Mouse (Mus musculus): ENCODE measurements around the gene Gm11559. TPM values are rescaled to one million over a fixed set of nuclear protein-coding genes. Genes with fewer than 3 reads are reported as not detected.
"Not testable (repeated sequence)": the region's sequence is repeated elsewhere in the genome, so short reads cannot be mapped to it uniquely, and the experiment has no call there.

The Gm11559 gene
- not detected in 2 replicates for polyA plus RNA-seq (2015; fragmentation: Nextera tagmentation; extraction: Ambion mirVana)

- 32% methylated on average over 1 of the region's 1 CpGs for WGBS
- ATAC-seq (replicated peaks; ENCODE audit: insufficient number of reproducible peaks, insufficient read depth, low FRiP score, low read depth) = not testable (repeated sequence)
Measured at GRCm38 (mm10) chr11:99864176-99864575, at the start of gene Gm11559. Gm11559 (plus strand) TSS chr11:99864476.

DNA sequence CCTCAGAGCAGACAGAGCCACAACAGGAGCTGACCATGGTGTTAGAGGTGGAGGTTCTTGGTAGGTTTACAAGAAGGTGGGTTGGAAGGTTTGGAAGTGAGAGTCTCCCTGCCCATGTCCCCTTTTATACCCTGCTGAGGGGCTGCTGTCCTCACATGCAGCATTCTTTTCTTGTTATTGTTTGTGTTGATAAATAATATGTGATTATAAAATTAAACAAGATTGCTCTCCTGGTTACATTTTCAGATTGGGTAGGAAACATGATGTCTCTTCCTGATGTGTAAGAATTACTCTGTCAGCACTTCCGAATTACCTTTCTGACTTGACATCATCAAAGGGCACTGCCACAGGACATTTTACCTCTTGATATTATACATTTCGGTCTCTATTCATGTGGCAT is 48.7 kb upstream of the Gm11559 start, which contains the start of gene Gm11564:
TSS of gene Gm11564 (minus strand) at position 101 of the 400 bp plus-strand sequence.
- H3K27me3 ChIP-seq; H3K9ac ChIP-seq; H3K4me2 ChIP-seq; H3K27ac ChIP-seq; H3K36me3 ChIP-seq; H3K4me1 ChIP-seq (replicated peaks); H3K9me3 ChIP-seq (replicated peaks); ATAC-seq (replicated peaks; ENCODE audit: insufficient number of reproducible peaks, insufficient read depth, low FRiP score, low read depth); H3K4me3 ChIP-seq: not testable (repeated sequence)
- WGBS = 73% methylated on average over 2 of the region's 2 CpGs

More at GRCm38 (mm10) chr11:99864176-99864575, at the start of gene Gm11559:
- H3K27ac ChIP-seq; H3K4me1 ChIP-seq (replicated peaks); H3K4me2 ChIP-seq; H3K36me3 ChIP-seq; H3K4me3 ChIP-seq; H3K9me3 ChIP-seq (replicated peaks); H3K27me3 ChIP-seq; H3K9ac ChIP-seq: not testable (repeated sequence)

GRCm38 (mm10) chr11:99837966-99838365 is 26.3 kb upstream of the Gm11559 start, which contains the start of gene 2300003K06Rik:
2300003K06Rik (minus strand) TSS chr11:99838066.
- Histone ChIP-seq H3K4me1 (replicated peaks) (no peaks in the 10 kb centered on the region), H3K9ac (no peak within 1 kb of the TSS), H3K4me3 (no peak within 1 kb of the TSS), H3K4me2 (no peak within 1 kb of the TSS), H3K36me3 (no peaks in the 10 kb centered on the region), H3K27ac (no peak within 1 kb of the TSS), H3K27me3 (no peaks in the 10 kb centered on the region), H3K9me3 (replicated peaks) (no peaks in the 10 kb centered on the region)
- ATAC-seq (replicated peaks; ENCODE audit: insufficient number of reproducible peaks, insufficient read depth, low FRiP score, low read depth) = no peak
- 69% methylated on average over 1 of the region's 1 CpGs for WGBS

- Histone ChIP-seq H3K27me3 (no peaks in the 10 kb centered on the region), H3K36me3 (no peaks in the 10 kb centered on the region), H3K27ac (no peak overlapping the region), H3K9ac (no peak overlapping the region), H3K9me3 (replicated peaks) (no peaks in the 10 kb centered on the region), H3K4me3 (no peak overlapping the region), H3K4me2 (no peak overlapping the region), H3K4me1 (replicated peaks) (no peaks in the 10 kb centered on the region)
- no peak for ATAC-seq (replicated peaks; ENCODE audit: insufficient number of reproducible peaks, insufficient read depth, low FRiP score, low read depth)
- 72% methylated on average over 1 of the region's 1 CpGs for WGBS
Measured at GRCm38 (mm10) chr11:99842185-99842584, 22.1 kb upstream of the Gm11559 start.

DNA sequence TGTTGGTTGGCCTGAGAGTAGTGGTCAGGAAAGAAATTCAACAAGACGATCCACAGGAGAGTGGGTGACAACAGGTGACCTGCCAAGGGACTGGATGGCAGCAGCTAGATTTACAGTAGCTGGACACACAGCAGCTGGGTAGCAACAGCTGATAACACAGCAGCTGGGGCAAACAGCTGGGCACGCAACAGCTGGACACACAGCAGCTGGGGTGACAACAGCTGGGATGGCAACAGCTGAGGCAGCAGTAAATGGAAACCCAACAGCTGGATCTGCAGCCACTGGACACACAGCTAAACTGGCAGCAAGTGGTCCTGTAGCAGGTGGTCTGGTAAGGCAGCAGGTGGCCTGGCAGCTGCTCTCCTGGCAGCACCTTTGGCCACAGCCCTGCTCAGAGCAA is 17.5 kb upstream of the Gm11559 start:
- Histone ChIP-seq H3K9ac (no peak overlapping the region), H3K9me3 (replicated peaks) (no peaks in the 10 kb centered on the region), H3K4me3 (no peak overlapping the region), H3K36me3 (no peaks in the 10 kb centered on the region), H3K27ac (no peak overlapping the region), H3K27me3 (no peaks in the 10 kb centered on the region), H3K4me1 (replicated peaks) (no peaks in the 10 kb centered on the region), H3K4me2 (no peak overlapping the region)
- 77% methylated on average over 2 of the region's 2 CpGs for WGBS
- no peak for ATAC-seq (replicated peaks; ENCODE audit: insufficient number of reproducible peaks, insufficient read depth, low FRiP score, low read depth)

GRCm38 (mm10) chr11:99851508-99851907 is 12.8 kb upstream of the Gm11559 start, which contains the start of gene Krtap4-16:
Krtap4-16 (minus strand) TSS chr11:99851608.
- no peaks in the 10 kb centered on the region for H3K4me1 ChIP-seq (replicated peaks)
- no peak within 1 kb of the TSS for H3K9ac ChIP-seq
- no peak for ATAC-seq (replicated peaks; ENCODE audit: insufficient number of reproducible peaks, insufficient read depth, low FRiP score, low read depth)
- H3K27me3 ChIP-seq = no peaks in the 10 kb centered on the region
- H3K36me3 ChIP-seq = no peaks in the 10 kb centered on the region
- H3K4me2 ChIP-seq = no peak within 1 kb of the TSS
- H3K9me3 ChIP-seq (replicated peaks) = no peaks in the 10 kb centered on the region
- no peak within 1 kb of the TSS for H3K4me3 ChIP-seq
- no peak within 1 kb of the TSS for H3K27ac ChIP-seq

DNA sequence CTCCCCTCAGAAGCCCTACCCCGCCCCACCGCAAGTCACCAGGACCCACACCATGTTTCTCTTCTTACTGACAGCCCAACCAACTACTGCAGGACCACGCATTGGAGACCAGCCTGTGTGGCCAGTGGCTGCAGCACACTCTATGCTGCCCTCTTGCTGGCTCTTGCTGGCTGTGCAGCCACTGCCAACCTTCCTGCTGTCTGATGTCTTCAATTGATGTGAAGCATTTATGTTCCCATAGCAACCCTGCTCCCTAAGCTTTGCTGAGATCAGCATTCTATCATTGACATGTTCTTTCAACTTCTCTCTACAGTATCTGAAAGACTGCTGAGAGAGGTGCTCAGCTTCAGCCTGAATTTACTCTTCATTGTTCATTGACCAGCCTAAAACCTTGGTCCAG is 10.2 kb upstream of the Gm11559 start:
- Histone ChIP-seq H3K27me3 (no peaks in the 10 kb centered on the region), H3K9ac (no peak overlapping the region), H3K4me3 (no peak overlapping the region), H3K4me1 (replicated peaks) (no peaks in the 10 kb centered on the region), H3K9me3 (replicated peaks) (no peaks in the 10 kb centered on the region), H3K27ac (no peak overlapping the region), H3K36me3 (no peaks in the 10 kb centered on the region), H3K4me2 (no peak overlapping the region)
- whole genome bisulfite sequencing = 48% methylated on average over 3 of the region's 3 CpGs
- ATAC-seq (replicated peaks; ENCODE audit: insufficient number of reproducible peaks, insufficient read depth, low FRiP score, low read depth) = no peak

DNA sequence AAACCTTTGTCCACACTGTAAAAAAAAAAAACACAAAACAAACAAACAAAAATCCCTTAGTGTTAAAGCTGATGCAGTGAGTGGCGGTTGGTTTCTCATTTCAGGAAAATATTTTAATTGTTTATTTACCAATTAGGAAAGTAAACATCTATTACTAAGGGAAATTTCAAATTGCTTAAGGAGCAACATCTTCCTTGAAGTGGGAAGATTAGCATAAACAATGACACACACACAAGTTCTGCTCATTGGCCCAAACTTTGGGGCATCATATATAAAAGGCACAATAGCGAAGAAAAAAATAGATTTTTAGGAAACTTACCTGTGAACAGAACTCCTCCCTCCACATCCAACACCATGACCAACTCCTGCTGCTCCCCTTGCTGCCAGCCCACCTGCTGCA is 6.7 kb upstream of the Gm11559 start, which contains the start of gene Gm11568:
TSS of gene Gm11568 (plus strand) at position 301 of the 400 bp plus-strand sequence.
- H3K9ac ChIP-seq = no peak within 1 kb of the TSS
- no peak within 1 kb of the TSS for H3K4me2 ChIP-seq
- H3K4me1 ChIP-seq (replicated peaks) = no peaks in the 10 kb centered on the region
- no peaks in the 10 kb centered on the region for H3K27me3 ChIP-seq
- no peaks in the 10 kb centered on the region for H3K36me3 ChIP-seq
- no peak for ATAC-seq (replicated peaks; ENCODE audit: insufficient number of reproducible peaks, insufficient read depth, low FRiP score, low read depth)
- no peak within 1 kb of the TSS for H3K4me3 ChIP-seq
- 83% methylated on average over 2 of the region's 2 CpGs for WGBS
- H3K9me3 ChIP-seq (replicated peaks) = no peaks in the 10 kb centered on the region
- H3K27ac ChIP-seq = no peak within 1 kb of the TSS

- no peaks in the 10 kb centered on the region for H3K9me3 ChIP-seq (replicated peaks)
- H3K36me3 ChIP-seq = no peaks in the 10 kb centered on the region
- H3K27ac ChIP-seq = no peak overlapping the region
- H3K4me1 ChIP-seq (replicated peaks) = no peaks in the 10 kb centered on the region
- 74% methylated on average over 2 of the region's 2 CpGs for WGBS
- H3K9ac ChIP-seq = no peak overlapping the region
- H3K4me2 ChIP-seq = no peak overlapping the region
- no peak overlapping the region for H3K4me3 ChIP-seq
- ATAC-seq (replicated peaks; ENCODE audit: insufficient number of reproducible peaks, insufficient read depth, low FRiP score, low read depth) = no peak
- no peaks in the 10 kb centered on the region for H3K27me3 ChIP-seq
Measured at GRCm38 (mm10) chr11:99858761-99859160, 5.5 kb upstream of the Gm11559 start.

GRCm38 (mm10) chr11:99873089-99873488 is 8.8 kb downstream of the Gm11559 start, which contains the start of gene Krtap9-1:
Krtap9-1 (plus strand) TSS chr11:99873389.
- not testable (repeated sequence) for H3K4me3 ChIP-seq; H3K36me3 ChIP-seq; H3K27me3 ChIP-seq; H3K4me2 ChIP-seq; H3K9me3 ChIP-seq (replicated peaks); H3K4me1 ChIP-seq (replicated peaks); ATAC-seq (replicated peaks; ENCODE audit: insufficient number of reproducible peaks, insufficient read depth, low FRiP score, low read depth); H3K9ac ChIP-seq; H3K27ac ChIP-seq
- WGBS = 65% methylated on average over 1 of the region's 1 CpGs

- H3K27me3 ChIP-seq; H3K9me3 ChIP-seq (replicated peaks); H3K9ac ChIP-seq; H3K4me1 ChIP-seq (replicated peaks); H3K27ac ChIP-seq; H3K36me3 ChIP-seq; H3K4me2 ChIP-seq; H3K4me3 ChIP-seq; ATAC-seq (replicated peaks; ENCODE audit: insufficient number of reproducible peaks, insufficient read depth, low FRiP score, low read depth): not testable (repeated sequence)
- 43% methylated on average over 1 of the region's 1 CpGs for WGBS
Measured at GRCm38 (mm10) chr11:99878887-99879286, 14.6 kb downstream of the Gm11559 start, which contains the start of gene Gm11567. Gm11567 (plus strand) TSS chr11:99879187.

DNA sequence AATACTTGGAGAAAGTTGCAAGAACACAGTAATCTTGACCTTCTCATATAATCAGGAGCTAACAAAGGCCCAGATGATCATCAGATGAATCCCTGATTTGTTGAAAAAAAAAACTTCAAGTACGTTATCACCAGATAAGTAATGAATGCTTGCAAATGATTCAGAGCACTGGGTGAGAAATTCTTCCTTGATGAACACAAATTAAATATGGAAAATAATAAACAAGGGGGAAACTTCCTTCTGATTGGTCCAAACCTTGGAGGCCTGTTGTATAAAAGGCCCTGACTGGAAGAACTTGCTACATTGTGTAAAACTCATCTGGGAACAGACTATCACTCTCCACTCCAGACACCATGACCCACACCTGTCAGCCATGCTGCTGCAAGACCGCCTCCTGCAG is 43.3 kb downstream of the Gm11559 start, which contains the start of gene Krtap31-1:
TSS of gene Krtap31-1 (plus strand) at position 301 of the 400 bp plus-strand sequence.
- Histone ChIP-seq H3K36me3 (no peaks in the 10 kb centered on the region), H3K4me2 (no peak within 1 kb of the TSS), H3K4me1 (replicated peaks) (no peaks in the 10 kb centered on the region), H3K9me3 (replicated peaks) (no peaks in the 10 kb centered on the region), H3K27me3 (no peaks in the 10 kb centered on the region), H3K9ac (no peak within 1 kb of the TSS), H3K4me3 (no peak within 1 kb of the TSS), H3K27ac (no peak within 1 kb of the TSS)
- 73% methylated on average over 2 of the region's 2 CpGs for WGBS
- ATAC-seq (replicated peaks; ENCODE audit: insufficient number of reproducible peaks, insufficient read depth, low FRiP score, low read depth) = no peak
